Mouse (Mus musculus) hindbrain, embryonic 10.5 days (tissue): ENCODE results near the gene Rara. TPM values are rescaled to one million over a fixed set of nuclear protein-coding genes. Genes with fewer than 3 reads are reported as not detected.
A peak's percentile ranks its signal among the peaks of the same experiment; 100 is the strongest.

ENCODE experiments used
- DNase-seq: peaks from one replicate; pipeline ENCODE4 v3.0.0-alpha.2; 2017; ENCODE audit warnings: low spot score
- H3K27ac ChIP-seq: fragments of 300-500 bp; sonication (generic); 2 replicates; pipeline ENCODE4 v1.5.1; 2016; ENCODE audit warnings: mild to moderate bottlenecking, moderate library complexity
- H3K27me3 ChIP-seq: fragments of 300-500 bp; sonication (generic); 2 replicates; pipeline ENCODE4 v1.6.1; 2016; ENCODE audit warnings: mild to moderate bottlenecking; ENCODE audit not compliant: poor library complexity, insufficient read depth, severe bottlenecking
- H3K36me3 ChIP-seq: fragments of 300-500 bp; sonication (generic); 2 replicates; pipeline ENCODE4 v1.6.1; 2016; ENCODE audit warnings: mild to moderate bottlenecking, moderate library complexity
- H3K4me1 ChIP-seq: fragments of 300-500 bp; sonication (generic); replicated peaks from 2 replicates; pipeline ENCODE4 v1.6.1; 2016; ENCODE audit warnings: mild to moderate bottlenecking
- H3K4me3 ChIP-seq: fragments of 300-500 bp; sonication (generic); 2 replicates; pipeline ENCODE4 v1.5.1; 2016; ENCODE audit warnings: mild to moderate bottlenecking, moderate library complexity
- H3K9me3 ChIP-seq: fragments of 300-500 bp; sonication (generic); 2 replicates; pipeline ENCODE4 v1.6.1; 2016; ENCODE audit warnings: mild to moderate bottlenecking, moderate library complexity
- WGBS: fragments of 180-500 bp; shearing (Covaris S2); methylation state at CpG from one replicate; pipeline ENCODE4 v1.1.7; 2016; 5-methylcytosine and 5-hydroxymethylcytosine counted together
- polyA plus RNA-seq: library from polyadenylated mRNA; unstranded; fragments of >200 nt; fragmentation: Nextera tagmentation; extraction: Ambion mirVana; gene quantifications from 2 replicates; pipeline ENCODE4 v1.2.1, GENCODE M21; 2016

Rara gene
- polyA plus RNA-seq, 1 experiment from 2014 or later = 53.7 TPM

- Histone ChIP-seq H3K4me1 (peaks cover 30% of the 10 kb centered on the region), H3K27me3 (no peaks in the 10 kb centered on the region), H3K27ac (peak within 1 kb of the TSS; percentile 97), H3K36me3 (peaks cover 39% of the 10 kb centered on the region), H3K9me3 (no peaks in the 10 kb centered on the region), H3K4me3 (peak within 1 kb of the TSS; percentile 87)
- DNase-seq = peak; percentile 96
- WGBS = under 1% methylated on average over 54 of the region's 54 CpGs
Observed at GRCm38 (mm10) chr11:99023500-99024467, 96.2 kb downstream of the Rara start, which contains the start of gene Top2a. Gene Top2a (minus strand): TSS chr11:99024189.

Other genes with a start within 250 kb of the Rara start
- gene Psmd3, start 245.3 kb upstream of the Rara start, polyA plus RNA-seq = 251 and 281 TPM in 2 replicates
- not detected in 2 replicates for gene Csf3, start 226.6 kb upstream of the Rara start, polyA plus RNA-seq
- gene Med24, start 198.4 kb upstream of the Rara start, polyA plus RNA-seq = 76.9 and 83.6 TPM in 2 replicates
- gene Thra, start 187.2 kb upstream of the Rara start, polyA plus RNA-seq = 12.8 and 22.2 TPM in 2 replicates
- 1.2 and 1.5 TPM in 2 replicates for gene Nr1d1, start 152.5 kb upstream of the Rara start, polyA plus RNA-seq
- 24.4 and 25.2 TPM in 2 replicates for gene Msl1, start 132.3 kb upstream of the Rara start, polyA plus RNA-seq
- gene Casc3, start 122.9 kb upstream of the Rara start, polyA plus RNA-seq = 49.5 and 55.9 TPM in 2 replicates
- gene Rapgefl1, start 91.0 kb upstream of the Rara start, polyA plus RNA-seq = 1.1 and 2.2 TPM in 2 replicates
- 4.6 and 4.7 TPM in 2 replicates for gene Wipf2, start 64.2 kb upstream of the Rara start, polyA plus RNA-seq
- 45.3 and 63.7 TPM in 2 replicates for gene Cdc6, start 20.0 kb upstream of the Rara start, polyA plus RNA-seq
- 0.44 TPM in 1 of 2 replicates, not detected in the other for gene Gjd3, start 55.2 kb downstream of the Rara start, polyA plus RNA-seq
- gene Top2a, start 96.4 kb downstream of the Rara start, polyA plus RNA-seq = 225 and 320 TPM in 2 replicates
- 424 and 437 TPM in 2 replicates for gene Igfbp4, start 113.4 kb downstream of the Rara start, polyA plus RNA-seq
- gene Tns4, start 161.5 kb downstream of the Rara start, polyA plus RNA-seq = 0.67 and 1.0 TPM in 2 replicates
- gene Ccr7, start 227.3 kb downstream of the Rara start, polyA plus RNA-seq = 0.21 and 0.25 TPM in 2 replicates